Mouse (Mus musculus) inflammation-experienced regulatory T-cells, adult 6 months (primary cell): ENCODE results near the gene Ahctf1. TPM values are rescaled to one million over a fixed set of nuclear protein-coding genes. Genes with fewer than 3 reads are reported as not detected.
"Not testable (repeated sequence)": the region's sequence is repeated elsewhere in the genome, so short reads cannot be mapped to it uniquely, and the experiment has no call there.

ENCODE experiments used
- ATAC-seq: one replicate; pipeline ENCODE4 v1.8.0; 2017
- polyA plus RNA-seq, 3 experiments: library from polyadenylated mRNA; unstranded; fragments of 100-300 nt; shearing (Covaris generic); gene quantifications; one replicate each; pipeline ENCODE4 v1.2.1; 2017

The Ahctf1 gene
- polyA plus RNA-seq, 3 experiments from 2014 or later = 20.5 to 31.9 (median 22.5) TPM

DNA sequence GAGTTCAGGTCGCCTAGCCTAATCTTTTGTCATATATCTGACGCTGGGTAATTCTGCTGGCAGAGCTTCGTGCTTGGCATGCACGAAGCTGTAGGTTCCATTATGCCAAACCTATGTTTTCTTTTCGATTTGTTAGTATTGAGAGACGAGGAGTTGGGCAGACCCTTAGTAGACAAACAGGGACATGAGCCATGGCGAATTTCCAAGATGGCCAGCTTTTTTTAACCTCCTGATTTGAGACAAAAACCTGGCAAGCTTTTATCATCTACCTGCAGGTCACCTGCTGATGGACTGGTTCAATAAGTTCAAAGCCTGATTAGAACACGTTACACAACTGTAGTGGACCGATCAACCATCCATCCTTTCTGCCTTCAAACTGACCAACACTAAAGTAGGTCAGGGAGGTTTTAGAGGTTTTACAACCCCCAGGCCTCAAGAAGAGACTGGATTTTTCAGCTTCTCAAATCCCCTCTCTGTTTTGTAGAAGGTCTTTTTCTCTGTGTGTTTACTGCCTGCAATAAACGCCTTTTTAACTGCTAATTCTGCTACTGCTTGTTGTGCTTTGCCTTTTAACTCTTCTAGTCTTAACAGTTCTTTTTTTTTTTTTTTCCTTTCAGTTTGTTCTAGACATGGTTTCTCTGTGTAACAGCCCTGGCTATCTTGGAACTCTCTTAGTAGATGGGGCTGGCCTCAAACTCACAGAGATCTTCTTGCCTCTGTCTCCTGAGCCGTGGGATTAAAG, 831 bp upstream of the Ahctf1 start:
- no peak for ATAC-seq

DNA sequence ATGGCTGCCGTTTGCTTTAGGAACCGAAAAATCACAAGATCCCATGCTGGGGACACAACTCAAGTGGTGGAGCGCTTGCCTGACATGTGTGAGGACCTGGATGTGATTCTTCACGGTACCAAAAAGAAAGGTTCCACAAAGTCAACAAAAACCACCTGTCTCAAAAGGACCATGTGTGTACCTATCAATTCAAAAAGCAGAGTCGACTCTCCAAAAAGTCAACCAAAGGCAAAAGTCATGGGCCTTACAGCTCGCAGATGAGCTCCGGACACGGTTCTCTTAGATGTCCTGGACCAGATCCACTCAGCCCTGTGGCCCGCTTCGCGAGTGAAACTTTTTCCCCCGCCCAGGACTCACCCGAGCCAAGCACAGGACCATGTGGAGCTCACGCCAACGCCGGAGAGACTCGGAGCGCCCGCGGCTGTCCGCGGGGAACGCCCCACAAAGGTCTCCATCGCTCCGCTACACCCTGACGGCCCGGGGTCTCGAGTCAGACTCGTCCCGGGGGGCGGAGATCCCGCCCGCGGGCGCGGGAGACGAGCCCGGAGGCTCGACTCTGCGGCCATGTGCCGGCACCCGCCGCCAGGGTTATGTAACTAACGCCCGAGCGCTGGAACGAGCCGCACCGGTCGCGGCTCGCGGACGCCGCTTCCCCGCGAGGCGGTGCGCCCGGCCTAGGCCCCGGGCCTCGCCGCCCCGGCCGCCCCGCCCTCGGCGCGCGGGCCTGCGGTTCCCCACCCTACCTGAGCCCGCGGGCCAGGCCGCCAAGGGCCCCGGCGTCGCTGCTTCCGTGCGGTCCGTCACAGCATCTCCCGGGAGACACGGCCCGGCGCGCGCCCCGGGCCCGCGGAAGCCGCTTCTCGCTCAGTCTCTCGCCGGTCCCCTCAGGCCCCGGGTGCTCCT, 619 bp downstream of the Ahctf1 start, which contains the start of gene Gm10518:
Gene Gm10518 (plus strand): TSS at position 767 of the 903 bp plus-strand sequence.
- ATAC-seq = peak; percentile 42

DNA sequence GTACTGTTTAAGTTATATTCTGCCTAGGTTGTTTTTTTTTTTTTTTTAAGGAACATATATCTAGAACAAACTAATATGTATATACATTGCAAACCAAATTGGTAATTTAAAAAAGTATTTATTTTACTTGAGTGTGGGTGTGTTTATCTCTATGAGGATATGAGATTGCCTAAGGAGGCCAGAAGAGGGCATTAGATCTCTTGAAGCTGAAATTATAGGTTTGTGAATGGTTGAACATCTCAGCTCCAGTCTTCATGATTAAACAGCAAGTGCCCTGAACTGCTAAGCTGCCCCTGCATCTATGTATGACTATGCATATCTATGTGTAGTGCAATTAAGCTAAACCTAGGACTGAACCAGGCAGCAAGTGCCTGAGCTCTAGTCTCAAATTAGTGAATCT, 4.7 kb downstream of the Ahctf1 start:
- ATAC-seq = no peak

DNA sequence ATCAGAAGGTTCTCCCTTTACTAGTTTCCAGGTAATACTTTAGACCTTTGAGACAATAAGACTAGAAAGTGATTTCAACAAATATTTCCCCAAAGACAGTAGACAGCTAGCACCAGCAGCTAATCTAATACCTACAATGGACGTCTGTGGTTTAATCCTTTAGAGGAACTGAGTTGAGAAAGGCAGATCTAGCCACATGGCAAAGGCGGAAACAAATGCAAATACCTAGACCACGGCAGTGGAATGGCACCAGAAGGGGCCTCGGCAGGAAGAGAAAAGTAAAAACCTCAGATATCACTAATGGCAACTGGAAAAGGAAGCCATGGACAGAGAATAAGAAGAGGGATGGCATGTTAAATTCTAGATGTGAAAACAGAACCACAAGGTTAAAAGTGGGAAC, 16.2 kb downstream of the Ahctf1 start:
- ATAC-seq = no peak

DNA sequence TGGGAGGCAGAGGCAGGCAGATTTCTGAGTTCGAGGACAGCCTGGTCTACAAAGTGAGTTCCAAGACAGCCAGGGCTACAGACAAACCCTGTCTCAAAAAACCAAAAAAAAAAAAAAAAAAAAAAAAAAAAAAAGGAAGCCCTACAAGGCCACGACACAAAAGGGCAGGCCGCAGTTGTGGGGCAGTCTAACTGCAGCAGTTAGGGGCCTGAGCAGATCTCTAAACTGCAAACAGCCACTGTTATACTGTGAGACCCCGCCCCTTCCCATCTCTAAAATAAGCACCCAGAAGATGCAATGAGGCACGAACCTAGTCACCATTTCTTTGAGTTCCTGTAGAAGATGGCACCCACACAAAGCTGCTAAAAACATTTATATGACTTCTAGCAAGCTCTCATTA, 18.0 kb downstream of the Ahctf1 start:
- ATAC-seq = no peak

DNA sequence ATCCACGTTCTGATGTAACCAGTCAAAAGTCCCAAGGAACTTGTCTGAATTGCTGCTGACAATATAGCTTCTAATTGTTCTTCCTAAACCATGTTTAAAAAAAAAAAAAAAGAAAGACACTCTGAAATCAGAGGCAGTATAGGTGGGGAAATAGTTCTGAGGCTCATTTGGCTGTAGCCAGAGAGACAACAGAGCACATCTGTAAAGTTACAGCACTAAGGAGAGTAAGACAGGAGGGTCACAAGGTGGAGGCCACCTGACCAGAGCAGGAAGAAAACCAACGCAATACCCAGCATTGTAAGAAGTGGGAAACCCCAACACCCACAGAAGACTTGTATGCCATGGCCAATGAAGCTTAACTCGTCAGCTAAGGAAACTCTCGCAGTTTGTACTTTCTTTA, 19.4 kb downstream of the Ahctf1 start:
- ATAC-seq = no peak

DNA sequence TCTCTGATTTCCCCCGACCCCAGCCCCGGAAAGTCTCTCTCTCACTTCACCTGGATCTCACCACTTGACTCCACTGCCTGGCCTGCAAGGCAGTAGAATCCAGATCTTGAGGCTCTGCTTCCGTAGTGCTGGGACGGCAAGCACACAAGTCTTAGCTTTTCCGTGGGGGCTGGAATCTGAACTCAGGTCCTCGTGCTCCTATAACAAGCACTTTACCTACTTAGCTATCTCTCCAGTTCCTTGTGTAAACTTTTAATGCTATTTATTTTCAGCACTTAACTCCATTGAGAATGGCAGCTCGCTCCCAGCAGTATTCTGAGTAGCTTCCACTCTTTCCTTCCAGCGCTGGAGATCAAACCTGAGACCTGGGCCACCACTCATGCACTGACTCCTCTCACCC, 26.6 kb downstream of the Ahctf1 start:
- ATAC-seq = no peak

DNA sequence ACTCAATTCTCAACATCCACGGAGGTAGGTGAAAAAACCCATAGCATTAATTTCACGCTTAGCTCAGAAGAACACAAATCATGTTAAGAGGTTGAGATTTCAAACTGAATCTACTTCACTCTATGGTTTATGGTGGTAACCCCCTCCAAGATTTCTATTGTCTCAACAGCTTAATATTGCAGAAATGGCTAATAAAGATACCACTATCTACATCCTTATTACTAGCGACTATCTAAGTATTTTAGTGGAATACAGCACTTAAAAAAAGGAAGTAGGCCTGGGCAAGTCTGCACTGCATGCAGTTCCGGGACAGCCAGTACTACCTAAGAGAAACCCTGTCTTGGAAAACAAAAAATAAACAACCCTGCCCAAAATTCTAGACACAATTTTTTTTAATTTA, 42.9 kb downstream of the Ahctf1 start:
- no peak for ATAC-seq

DNA sequence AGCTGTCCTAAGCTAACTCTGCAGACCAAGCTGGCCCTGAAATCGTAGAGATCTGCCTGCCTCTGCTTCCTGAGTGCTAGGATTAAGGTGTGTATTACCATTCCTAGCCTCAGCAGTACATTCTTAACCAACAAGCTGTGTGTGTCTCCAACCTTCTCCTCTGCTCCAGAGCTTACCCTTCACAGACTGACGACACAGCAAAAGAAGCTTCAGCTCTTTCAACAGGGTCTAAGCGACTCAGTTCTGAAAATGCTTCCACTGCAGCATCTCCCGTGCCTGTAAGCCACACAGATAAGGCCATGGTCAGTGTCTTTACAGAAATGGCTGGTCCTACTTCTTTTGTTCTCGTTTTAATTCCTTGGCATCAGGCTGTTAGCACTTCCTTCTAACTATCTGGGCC, 43.4 kb downstream of the Ahctf1 start:
- ATAC-seq = no peak

DNA sequence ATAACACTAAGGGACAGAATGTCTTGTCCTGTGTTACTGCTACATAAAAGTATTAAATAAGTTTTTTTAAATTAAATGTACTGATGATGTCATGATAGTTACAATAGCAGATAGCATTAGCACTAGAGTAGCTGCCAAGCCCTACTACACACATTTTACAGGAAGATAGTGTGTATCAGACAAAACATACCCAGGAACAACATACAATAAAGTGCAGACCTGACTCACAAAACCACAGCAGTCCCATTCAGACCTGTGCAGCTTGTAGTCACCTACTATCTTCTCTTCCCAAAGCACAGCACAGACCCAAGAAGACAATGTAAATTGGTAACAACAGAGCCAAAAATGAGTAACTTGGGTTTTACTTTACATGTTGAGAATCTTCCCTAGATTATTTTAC, 47.0 kb downstream of the Ahctf1 start:
- ATAC-seq = no peak

DNA sequence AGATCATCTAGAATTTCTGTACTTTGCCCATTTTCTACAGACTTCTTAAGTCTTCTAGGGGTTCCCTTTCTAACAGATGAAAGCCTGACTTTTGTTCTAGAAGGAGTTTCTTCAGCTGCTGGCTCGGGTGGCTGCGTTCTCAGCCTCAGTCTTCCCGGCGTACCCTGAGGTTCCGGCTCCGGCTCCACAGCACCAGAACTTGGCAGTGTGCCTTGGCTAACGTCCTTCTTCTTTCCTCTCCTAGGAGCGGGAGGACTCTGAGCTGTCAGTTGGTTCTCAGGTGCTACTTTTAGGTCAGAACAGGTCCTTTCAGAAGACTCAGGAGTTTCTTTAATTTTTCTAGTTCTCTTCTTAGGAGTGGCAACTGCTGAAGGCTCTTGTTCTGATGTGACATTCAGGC, 50.5 kb downstream of the Ahctf1 start:
- no peak for ATAC-seq

DNA sequence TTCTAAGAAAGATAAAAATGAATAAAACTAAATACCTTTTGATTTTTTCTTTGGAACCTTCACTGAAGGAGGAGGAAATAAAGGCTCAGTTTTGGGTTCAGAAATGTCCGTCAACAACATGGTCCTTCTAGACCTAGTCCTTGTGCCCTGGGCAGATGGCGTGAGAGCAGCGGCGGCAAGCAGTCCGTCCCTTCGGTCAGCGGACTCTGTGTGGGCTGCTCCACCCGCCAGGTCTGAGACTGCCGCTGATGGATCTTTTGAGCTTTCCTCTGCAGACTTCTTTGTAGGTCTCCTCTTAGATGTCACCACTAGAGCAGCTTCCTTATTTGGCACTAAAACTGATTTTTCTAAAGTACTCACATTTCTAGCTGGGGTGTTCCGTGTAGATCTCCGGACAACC, 51.2 kb downstream of the Ahctf1 start:
- ATAC-seq = no peak

DNA sequence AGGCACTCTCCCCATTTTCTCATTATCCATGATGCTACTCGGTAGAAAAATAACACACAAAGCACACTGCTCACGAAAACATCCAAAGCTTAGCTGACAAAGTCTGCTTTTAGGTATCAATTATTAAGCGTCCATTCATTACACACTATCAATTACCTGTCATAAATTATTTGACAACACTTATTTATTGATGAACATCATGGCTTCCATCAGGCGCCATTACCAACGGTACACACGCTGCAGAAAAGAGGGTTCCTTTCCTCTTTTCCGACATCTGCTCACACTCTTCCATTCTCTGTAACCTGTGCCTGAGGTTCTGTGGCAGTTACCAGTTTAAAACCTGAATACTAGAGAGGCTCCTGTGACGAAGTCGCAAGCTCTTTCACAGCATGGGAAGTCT, 58.3 kb downstream of the Ahctf1 start, which contains the start of gene Kif28:
Gene Kif28 (minus strand): TSS at position 101 of the 400 bp plus-strand sequence.
- ATAC-seq = no peak

DNA sequence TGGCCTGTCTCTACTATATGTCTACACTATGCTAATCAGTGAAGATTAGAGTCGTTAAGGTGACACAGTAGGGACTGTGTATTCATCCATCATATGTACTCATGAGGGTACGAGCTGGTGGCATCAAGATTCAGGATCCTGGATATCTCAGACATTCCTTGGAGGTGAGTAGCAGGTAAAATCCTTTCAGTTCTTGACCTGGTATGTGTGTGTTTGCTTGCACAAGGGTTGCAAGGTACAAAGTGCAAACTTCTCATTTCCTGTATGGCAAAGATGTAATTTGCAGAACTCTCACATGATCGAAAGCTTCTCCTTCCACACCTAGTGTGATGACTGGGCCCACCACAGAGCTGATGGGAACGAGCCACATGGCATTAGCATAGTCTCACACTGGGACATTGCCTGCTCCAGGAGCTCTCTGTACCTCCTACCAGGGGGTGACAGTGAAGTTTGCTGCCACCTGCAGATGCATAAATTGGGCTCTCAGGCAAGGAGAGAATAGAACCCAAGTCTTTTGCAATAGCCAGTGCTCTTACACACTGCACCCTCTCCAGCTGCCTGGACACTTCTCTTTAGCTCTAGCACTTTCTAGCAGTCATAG, 59.8 kb downstream of the Ahctf1 start:
- ATAC-seq = no peak

DNA sequence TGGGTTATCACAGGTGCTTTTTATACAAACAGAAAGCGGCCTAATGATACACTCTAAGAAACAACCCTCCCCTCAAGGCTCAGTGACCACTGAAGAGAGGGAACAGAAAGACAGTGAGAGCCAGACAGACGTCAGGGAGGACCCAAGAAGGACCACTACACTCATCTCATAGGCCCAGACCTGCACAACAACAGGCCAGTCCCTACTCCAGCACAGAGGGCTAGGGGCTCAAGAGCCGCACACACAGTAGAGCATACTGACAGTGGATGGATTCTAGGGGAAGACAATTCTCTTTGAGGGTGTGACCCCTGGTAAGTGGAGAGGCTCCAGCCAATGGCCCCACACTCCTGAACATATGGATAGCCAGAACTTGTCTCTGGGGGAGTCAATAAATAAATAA, 67.0 kb downstream of the Ahctf1 start:
- no peak for ATAC-seq

DNA sequence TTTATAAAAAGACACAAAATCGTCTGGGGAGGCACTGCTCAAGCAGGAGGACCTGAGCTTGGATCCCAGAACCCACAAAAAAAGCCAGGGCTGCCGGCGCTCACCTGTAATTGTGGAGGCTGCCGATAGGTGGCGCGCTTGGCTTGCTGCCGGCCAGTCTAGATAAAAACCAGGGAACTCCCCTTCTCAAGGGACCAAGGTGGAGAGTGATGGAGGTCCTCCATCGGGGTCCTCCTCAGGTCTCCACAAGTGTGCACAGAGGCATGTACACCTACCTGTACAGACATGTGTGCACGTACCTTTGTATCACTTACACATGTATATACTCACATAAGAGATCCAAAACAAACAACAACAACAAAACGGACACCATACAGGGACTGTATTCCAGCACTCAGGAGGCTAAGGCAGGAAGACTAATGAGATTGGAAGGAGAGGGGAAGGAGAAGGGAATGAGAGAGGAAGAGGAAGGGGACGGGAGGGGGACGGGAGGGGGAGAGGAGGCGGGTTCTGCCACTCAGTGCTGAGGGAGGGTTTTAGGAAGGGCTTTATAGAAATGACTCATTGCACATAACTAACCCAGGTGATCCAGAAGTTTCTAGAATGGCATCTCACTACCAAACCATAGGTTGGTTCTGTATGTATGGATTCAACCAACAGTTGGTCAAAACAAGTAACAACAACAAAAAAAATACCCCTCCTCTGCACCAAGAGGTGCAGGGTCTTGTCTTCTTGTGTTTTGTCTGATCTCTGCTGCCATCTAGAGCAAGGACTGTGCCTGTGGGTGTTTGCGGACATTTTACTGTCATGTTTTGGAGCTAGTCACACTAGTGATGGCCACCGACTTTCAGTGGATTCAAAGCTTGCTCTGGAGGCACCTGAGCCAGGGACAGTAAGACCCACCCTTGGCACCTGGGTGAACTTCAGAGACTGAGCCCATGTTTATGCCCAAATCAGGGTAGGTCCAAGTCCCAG, 68.7 kb downstream of the Ahctf1 start:
- ATAC-seq = no peak

DNA sequence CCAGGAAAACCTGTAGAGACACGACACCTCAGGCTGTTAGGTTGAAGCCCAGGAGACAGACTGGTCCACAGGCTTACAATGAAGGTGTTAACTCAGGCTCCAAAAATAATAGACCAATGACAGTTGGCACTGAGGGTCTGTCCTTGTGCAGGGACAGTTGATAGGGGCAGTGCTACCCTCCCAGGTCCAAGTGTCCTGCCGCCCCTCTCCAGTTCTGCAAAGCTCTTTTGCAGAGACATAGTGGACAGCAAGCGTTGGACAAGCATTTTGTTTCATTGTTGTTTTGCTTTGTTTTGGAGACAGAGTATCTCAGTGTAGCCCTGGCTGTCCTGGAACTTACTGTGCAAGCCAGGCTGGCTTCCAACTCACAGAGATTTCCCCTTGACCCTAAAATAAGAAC, 72.1 kb downstream of the Ahctf1 start:
- no peak for ATAC-seq

DNA sequence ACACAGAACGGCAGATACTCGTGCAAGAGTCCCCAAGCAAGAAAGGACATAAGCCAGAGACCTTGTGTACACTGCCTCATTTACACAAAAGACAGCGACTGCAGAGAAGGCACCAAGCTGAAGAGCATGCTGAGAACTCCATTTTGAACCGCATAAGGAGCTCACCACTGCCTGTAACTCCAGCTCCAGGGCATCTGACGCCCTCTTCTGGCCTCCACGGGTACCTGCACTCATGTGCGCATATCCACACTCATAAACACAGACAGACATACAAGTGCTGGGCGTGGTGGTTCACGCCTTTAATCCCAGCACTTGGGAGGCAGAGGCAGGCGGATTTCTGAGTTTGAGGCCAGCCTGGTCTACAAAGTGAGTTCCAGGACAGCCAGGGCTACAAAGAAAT, 74.8 kb downstream of the Ahctf1 start:
- no peak for ATAC-seq

DNA sequence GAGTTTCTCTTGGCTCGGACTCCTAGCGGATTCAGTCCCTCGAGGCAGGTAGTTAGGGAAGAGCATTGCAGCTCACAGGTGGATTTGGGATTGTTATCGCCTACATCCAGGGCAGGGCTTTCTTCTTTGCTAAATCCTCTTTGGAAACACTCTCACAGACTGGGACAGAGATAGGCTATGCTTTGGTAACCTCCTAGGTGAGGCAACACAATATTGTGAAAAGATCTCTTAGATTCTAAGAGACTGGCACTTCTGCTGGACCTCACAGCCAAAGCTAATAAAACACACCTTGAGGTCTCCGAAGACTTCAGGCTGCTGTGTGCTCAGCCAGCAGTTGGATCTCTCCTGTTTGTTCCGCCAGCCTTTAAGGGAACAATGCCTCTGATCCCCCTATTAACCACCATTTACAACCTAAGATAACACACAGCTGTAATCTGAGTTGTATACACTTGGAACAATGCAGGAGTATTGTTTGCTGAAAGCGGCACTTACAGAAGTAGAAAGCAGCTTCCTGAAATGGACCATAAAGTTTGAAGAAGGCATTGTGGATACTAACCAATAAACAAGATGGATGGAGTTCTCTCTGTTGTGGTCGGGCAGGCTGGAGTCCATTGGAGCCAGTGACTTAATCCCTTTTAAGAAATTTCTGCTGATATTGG, 80.5 kb downstream of the Ahctf1 start:
- no peak for ATAC-seq

DNA sequence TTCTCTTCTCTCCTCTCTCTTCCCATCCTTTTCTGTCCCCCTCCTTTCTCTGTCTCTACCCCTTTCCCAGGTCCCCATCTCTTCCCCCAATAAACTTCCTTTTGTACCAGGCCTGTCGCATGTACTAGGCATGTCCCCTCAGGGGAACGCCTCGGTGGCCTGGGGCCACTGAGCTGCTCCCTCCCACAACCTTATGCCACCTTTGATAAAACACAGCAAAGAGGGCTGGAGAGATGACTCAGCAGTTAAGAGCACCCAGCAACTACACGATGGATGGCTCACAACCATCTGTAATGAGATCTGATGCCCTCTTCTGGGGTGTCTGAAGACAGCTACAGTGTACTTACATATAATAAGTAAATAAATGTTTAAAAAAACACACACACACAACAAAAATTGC, 87.7 kb downstream of the Ahctf1 start:
- ATAC-seq = no peak

DNA sequence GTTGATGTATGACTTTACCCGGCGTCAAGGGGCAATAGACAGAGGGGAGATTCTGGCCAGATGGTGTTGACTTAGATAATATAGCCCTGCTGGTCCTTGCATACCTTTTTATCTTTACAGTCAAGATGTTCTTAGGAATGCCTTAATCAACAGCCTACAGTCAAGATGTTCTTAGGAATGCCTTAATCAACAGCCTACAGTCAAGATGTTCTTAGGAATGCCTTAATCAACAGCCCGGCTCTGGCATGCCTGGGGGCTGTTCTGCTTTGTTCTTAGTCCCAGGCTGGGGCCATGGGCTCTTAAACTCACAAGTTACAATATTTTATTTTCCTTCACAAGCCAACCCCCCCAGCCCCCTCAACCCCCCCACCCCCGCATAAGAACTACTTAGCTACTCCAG, 88.2 kb downstream of the Ahctf1 start:
- not testable (repeated sequence) for ATAC-seq

DNA sequence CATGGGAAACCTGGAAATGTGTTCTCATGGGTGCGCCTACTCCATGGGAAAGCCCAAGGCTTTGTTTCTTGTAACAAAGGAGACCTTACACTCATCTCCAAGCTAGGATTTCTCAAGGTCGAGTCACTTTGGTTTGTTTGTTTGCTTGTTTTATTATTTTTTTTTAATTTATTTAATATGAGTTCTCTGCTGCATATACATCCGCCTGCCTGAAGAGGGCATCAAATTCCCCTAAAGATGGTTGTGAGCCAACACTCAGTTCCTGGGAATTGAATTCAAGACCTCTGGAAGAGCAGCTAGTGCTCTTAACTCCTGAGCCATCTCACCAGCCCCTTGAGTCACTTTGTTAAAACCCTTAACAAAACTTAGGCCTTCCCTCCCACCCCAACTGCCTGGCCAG, 90.1 kb downstream of the Ahctf1 start:
- ATAC-seq = no peak
